Mouse (Mus musculus) brain, embryonic 14.5 days (tissue): ENCODE results near the gene Col4a1.

ENCODE experiments used
- CTCF ChIP-seq: fragments of 200-500 bp; IDR thresholded peaks from 2 replicates; pipeline ENCODE4 v1.5.1; 2012; ENCODE audit warnings: inconsistent platforms, mild to moderate bottlenecking, moderate library complexity, borderline replicate concordance; ENCODE audit not compliant: insufficient read depth, insufficient read length; ENCODE audit errors: extremely low read depth
- POLR2A ChIP-seq: fragments of 200-500 bp; IDR thresholded peaks from 2 replicates; pipeline ENCODE4 v1.6.1; 2012; ENCODE audit warnings: mild to moderate bottlenecking, inconsistent platforms, borderline replicate concordance; ENCODE audit not compliant: poor library complexity, insufficient read depth, insufficient read length, severe bottlenecking; ENCODE audit errors: extremely low read depth

GRCm38 (mm10) chr8:11168780-11169179 is 143.8 kb downstream of the Col4a1 start:
- no peak for TF ChIP-seq CTCF
- TF ChIP-seq POLR2A, result no peak
